Mouse (Mus musculus): ENCODE measurements around the gene Gatd1.

- TF ChIP-seq EP300 (IDR thresholded peaks at IDR 0.05; ENCODE audit: insufficient read depth, low read depth, low read length) (no peak), CTCF (IDR thresholded peaks at IDR 0.05; ENCODE audit: low read depth, low read length) (no peak), POLR2A (IDR thresholded peaks at IDR 0.05; ENCODE audit: insufficient read depth, low read length) (no peak)
Observed at GRCm38 (mm10) chr7:141395348-141395747, 18.6 kb downstream of the Gatd1 start.
